Mouse (Mus musculus) heart, embryonic 13.5 days (tissue): ENCODE measurements around the gene Cyba. TPM values are rescaled to one million over a fixed set of nuclear protein-coding genes. Genes with fewer than 3 reads are reported as not detected.

Experiments used
- ATAC-seq: fragments of 200-750 bp; cut with Nextera tagmentation; 2 replicates; pipeline ENCODE4 v1.8.0; 2017; ENCODE audit warnings: moderate TSS enrichment; ENCODE audit not compliant: insufficient number of reproducible peaks, low FRiP score, low TSS enrichment; ENCODE audit errors: extremely low read depth
- H3K27ac ChIP-seq: fragments of 300-500 bp; sonication (generic); replicated peaks from 2 replicates; pipeline ENCODE4 v1.5.1; 2015; ENCODE audit warnings: moderate library complexity, mild to moderate bottlenecking, inconsistent platforms
- H3K27me3 ChIP-seq: fragments of 300-500 bp; sonication (generic); replicated peaks from 2 replicates; pipeline ENCODE4 v1.6.1; 2015; ENCODE audit warnings: mild to moderate bottlenecking, inconsistent platforms
- H3K36me3 ChIP-seq: fragments of 300-500 bp; sonication (generic); 2 replicates; pipeline ENCODE4 v1.6.1; 2015; ENCODE audit warnings: mild to moderate bottlenecking, inconsistent platforms
- H3K4me1 ChIP-seq: fragments of 300-500 bp; sonication (generic); 2 replicates; pipeline ENCODE4 v1.6.1; 2015; ENCODE audit warnings: inconsistent platforms
- H3K4me2 ChIP-seq: fragments of 300-500 bp; sonication (generic); 2 replicates; pipeline ENCODE4 v1.6.1; 2015; ENCODE audit warnings: inconsistent platforms, mild to moderate bottlenecking, moderate library complexity
- H3K4me3 ChIP-seq: fragments of 300-500 bp; sonication (generic); 2 replicates; pipeline ENCODE4 v1.5.1; 2015; ENCODE audit warnings: moderate library complexity, mild to moderate bottlenecking, inconsistent platforms
- H3K9ac ChIP-seq: fragments of 300-500 bp; sonication (generic); 2 replicates; pipeline ENCODE4 v1.6.1; 2015; ENCODE audit warnings: inconsistent platforms, mild to moderate bottlenecking, moderate library complexity
- H3K9me3 ChIP-seq: fragments of 300-500 bp; sonication (generic); 2 replicates; pipeline ENCODE4 v1.6.1; 2016; ENCODE audit warnings: inconsistent platforms
- WGBS: fragments of 180-500 bp; shearing (Covaris S2); methylation state at CpG from one replicate; pipeline ENCODE4 v1.1.7; 2015; ENCODE audit warnings: mixed read lengths; 5-methylcytosine and 5-hydroxymethylcytosine counted together
- polyA plus RNA-seq: library from polyadenylated mRNA; unstranded; fragments of >200 nt; fragmentation: Nextera tagmentation; extraction: Ambion mirVana; gene quantifications from 2 replicates; pipeline ENCODE4 v1.2.1, GENCODE M21; 2015

Gene Cyba
- polyA plus RNA-seq, 1 experiment from 2014 or later, result 170 TPM

- Histone ChIP-seq H3K9ac (peak overlapping the region; percentile 50; the same call in 1 of the 2 replicates), H3K4me1 (peaks cover 60% of the 10 kb centered on the region), H3K4me2 (no peak overlapping the region), H3K27me3 (peaks cover 35% of the 10 kb centered on the region), H3K36me3 (peaks cover 40% of the 10 kb centered on the region), H3K27ac (no peak overlapping the region), H3K9me3 (no peaks in the 10 kb centered on the region), H3K4me3 (no peak overlapping the region)
- no peak for ATAC-seq
- WGBS, result 41% methylated on average over 12 of the region's 12 CpGs
These were observed 31.2 kb upstream of the Cyba start for GRCm38 (mm10) chr8:122463651-122464640.

- Histone ChIP-seq H3K4me3 (no peak overlapping the region), H3K4me2 (no peak overlapping the region), H3K27ac (no peak overlapping the region), H3K36me3 (peaks cover 25% of the 10 kb centered on the region), H3K4me1 (peaks cover 63% of the 10 kb centered on the region), H3K9me3 (no peaks in the 10 kb centered on the region), H3K27me3 (peaks cover 50% of the 10 kb centered on the region), H3K9ac (no peak overlapping the region)
- ATAC-seq, result no peak
- WGBS, result 60% methylated on average over 8 of the region's 8 CpGs
These were observed 29.8 kb upstream of the Cyba start for GRCm38 (mm10) chr8:122462510-122462909.

DNA sequence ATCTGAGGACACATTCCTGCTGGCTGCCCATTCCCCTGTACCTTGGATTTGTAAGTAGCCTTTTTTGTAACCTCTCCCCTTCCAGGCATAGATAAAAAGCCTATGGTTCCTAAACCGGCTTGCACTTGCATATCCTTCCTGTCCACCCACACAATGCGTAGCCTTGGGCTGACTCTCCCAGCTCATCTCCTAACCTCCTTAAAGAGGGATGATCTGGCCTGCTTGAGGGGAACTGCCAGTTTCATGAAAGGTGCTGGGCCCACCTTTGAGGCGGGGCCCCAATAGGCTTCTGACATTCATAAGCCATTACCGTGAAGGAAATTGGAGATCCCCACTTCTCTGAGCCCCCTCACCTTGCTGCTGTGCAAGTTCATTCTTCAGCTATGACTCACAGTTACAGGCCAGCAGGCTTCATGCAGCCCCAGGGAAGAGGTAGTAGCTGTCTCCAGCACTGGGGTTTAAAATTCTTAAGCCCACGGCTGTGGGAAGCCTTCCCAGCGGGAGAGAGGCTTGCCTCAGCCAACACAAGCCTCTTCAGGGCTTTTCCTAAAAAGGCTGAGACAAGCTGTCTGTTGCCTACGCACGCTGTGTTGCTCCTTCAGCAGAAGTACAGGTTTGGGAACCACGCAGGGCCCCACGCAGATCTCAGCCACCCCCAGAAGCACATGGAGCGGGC lies 28.9 kb upstream of the Cyba start:
- Histone ChIP-seq H3K4me1 (peaks cover 69% of the 10 kb centered on the region), H3K4me3 (no peak overlapping the region), H3K36me3 (peaks cover 16% of the 10 kb centered on the region), H3K27me3 (peaks cover 59% of the 10 kb centered on the region), H3K9ac (0 out of 2 replicates have a peak overlapping the region, but pooled peaks have one; percentile 21), H3K9me3 (no peaks in the 10 kb centered on the region), H3K4me2 (no peak overlapping the region), H3K27ac (no peak overlapping the region)
- 62% methylated on average over 11 of the region's 11 CpGs for WGBS
- no peak for ATAC-seq

DNA sequence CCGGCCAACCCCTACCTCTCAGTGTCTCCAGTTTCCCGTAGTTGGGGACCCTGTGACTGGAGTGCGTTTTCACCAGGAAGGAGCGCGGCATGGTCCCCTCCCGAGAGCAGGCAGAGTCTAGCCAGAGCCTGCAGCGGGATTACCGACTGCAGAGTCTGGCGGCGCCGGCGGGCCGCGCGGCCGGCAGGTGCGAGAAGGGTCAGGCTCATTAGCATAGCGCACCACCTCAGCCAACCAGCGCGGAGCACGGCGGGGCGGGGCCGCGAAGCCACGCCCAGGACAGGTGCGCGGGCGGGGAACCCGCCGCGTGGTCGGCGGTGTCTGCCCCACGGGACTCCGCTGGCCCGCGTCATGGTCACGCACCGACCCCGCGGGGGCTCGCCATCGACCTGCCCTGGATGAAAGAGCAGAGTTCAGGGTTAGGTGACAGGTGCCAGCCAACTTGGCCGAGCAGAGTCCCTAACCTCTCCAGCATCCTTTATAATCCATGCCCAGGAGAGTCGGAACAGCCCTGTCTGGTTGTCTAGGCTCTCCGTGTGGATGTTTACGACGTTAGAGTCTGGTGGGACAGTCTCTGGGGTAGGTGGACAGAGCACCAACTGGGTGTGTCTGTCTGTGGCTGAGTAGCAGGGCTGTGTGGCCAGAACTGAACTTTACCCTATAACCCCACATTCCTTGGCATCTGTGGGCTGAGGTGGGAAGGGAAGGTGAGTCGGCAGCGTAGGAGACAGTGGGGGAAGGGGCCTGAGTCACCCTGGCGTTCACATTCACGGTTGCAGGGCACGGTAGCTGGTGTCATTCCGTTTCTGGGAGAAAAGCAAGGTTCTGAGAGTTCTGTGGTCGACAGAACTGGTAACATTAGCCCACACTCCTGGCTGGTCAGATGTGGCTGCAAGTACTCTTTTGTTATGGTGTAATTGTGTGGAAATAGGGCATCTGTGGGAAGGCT lies 28.1 kb upstream of the Cyba start, which contains the start of gene Snai3:
Gene Snai3, minus strand, starts transcription at position 210 of the 949 bp plus-strand sequence.
- H3K9ac ChIP-seq, result peak within 1 kb of the TSS; percentile 77
- H3K4me2 ChIP-seq, result peak within 1 kb of the TSS; percentile 76
- H3K4me3 ChIP-seq, result peak within 1 kb of the TSS; percentile 52
- no peaks in the 10 kb centered on the region for H3K9me3 ChIP-seq
- 4% methylated on average over 56 of the region's 56 CpGs for WGBS
- no peak within 1 kb of the TSS for H3K27ac ChIP-seq
- peaks cover 69% of the 10 kb centered on the region for H3K4me1 ChIP-seq
- H3K27me3 ChIP-seq, result peaks cover 62% of the 10 kb centered on the region
- H3K36me3 ChIP-seq, result peaks cover 8% of the 10 kb centered on the region
- ATAC-seq, result peak; percentile 27; the same call in 1 of the 2 replicates

GRCm38 (mm10) chr8:122459990-122460389 lies 27.3 kb upstream of the Cyba start:
- ATAC-seq, result no peak
- Histone ChIP-seq H3K4me3 (peak overlapping the region; percentile 52), H3K4me1 (peaks cover 67% of the 10 kb centered on the region), H3K27me3 (peaks cover 66% of the 10 kb centered on the region), H3K4me2 (peak overlapping the region; percentile 76), H3K27ac (no peak overlapping the region), H3K9me3 (no peaks in the 10 kb centered on the region), H3K9ac (peak overlapping the region; percentile 77), H3K36me3 (peaks cover under 1% of the 10 kb centered on the region; the same call in 1 of the 2 replicates)
- WGBS, result 32% methylated on average over 7 of the region's 7 CpGs

DNA sequence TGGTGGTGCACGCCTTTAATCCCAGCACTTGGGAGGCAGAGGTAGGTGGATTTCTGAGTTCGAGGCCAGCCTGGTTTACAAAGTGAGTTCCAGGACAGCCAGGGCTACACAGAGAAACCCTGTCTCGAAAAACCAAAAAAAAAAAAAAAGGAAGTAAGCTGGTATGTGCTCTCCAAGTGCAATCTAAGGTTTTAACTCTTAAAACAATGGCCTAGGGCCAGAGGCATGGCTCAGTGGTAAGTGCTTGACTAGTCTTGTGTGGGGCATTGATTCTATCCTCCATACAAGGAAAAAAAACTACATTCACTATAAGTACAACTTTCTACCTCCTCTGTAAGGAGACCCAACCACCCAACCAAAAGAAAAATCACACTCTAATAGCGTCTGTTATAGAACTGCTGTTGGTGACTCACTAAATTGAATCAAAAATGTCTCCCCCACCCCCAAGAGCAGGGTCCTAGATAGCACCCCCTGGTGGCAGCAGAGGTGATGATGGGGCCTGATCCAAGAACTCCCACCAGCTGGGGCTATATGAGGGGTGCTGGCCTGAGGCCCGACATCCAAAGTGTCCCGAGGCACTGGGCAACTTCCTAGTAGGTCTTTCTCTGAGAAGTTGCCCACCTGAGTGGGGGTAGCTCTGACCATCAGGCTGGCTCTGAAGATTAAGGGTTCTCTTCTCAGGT lies 26.6 kb upstream of the Cyba start:
- no peak for ATAC-seq
- no peaks in the 10 kb centered on the region for H3K9me3 ChIP-seq
- H3K36me3 ChIP-seq, result no peaks in the 10 kb centered on the region
- H3K4me1 ChIP-seq, result peaks cover 60% of the 10 kb centered on the region
- H3K27ac ChIP-seq, result no peak overlapping the region
- H3K4me3 ChIP-seq, result no peak overlapping the region
- peak overlapping the region; percentile 76 for H3K4me2 ChIP-seq
- no peak overlapping the region; the same call in 1 of the 2 replicates for H3K9ac ChIP-seq
- H3K27me3 ChIP-seq, result peaks cover 66% of the 10 kb centered on the region
- WGBS, result 54% methylated on average over 6 of the region's 6 CpGs

DNA sequence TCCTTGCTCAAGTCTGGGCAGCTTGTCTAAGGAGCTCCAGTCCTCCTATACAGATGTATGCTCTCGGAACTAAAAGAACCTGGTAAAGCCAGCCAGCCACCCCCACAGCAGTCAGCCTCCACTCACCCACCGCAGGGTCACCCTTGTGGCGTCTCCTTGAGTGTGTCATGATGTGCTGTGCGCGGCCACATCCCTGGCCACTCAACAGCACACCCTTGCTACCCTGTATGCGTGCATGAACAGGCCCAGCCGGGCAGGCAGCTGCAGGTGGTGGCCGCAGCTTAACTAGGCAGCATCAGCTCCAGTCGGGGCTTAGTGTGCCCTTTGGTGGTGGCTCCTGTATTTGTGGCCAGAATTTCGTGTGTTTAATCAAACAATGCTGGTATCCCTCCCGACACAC lies 24.4 kb upstream of the Cyba start:
- no peak overlapping the region for H3K4me2 ChIP-seq
- H3K4me1 ChIP-seq, result peaks cover 54% of the 10 kb centered on the region
- H3K9ac ChIP-seq, result no peak overlapping the region; the same call in 1 of the 2 replicates
- no peaks in the 10 kb centered on the region for H3K9me3 ChIP-seq
- no peaks in the 10 kb centered on the region for H3K36me3 ChIP-seq
- H3K27me3 ChIP-seq, result peaks cover 62% of the 10 kb centered on the region
- H3K4me3 ChIP-seq, result no peak overlapping the region
- ATAC-seq, result no peak
- no peak overlapping the region for H3K27ac ChIP-seq
- 49% methylated on average over 11 of the region's 11 CpGs for WGBS

GRCm38 (mm10) chr8:122454409-122454808 lies 21.7 kb upstream of the Cyba start:
- H3K27ac ChIP-seq, result no peak overlapping the region
- ATAC-seq, result no peak
- WGBS, result 82% methylated on average over 6 of the region's 6 CpGs
- H3K4me3 ChIP-seq, result no peak overlapping the region
- no peaks in the 10 kb centered on the region for H3K36me3 ChIP-seq
- H3K4me2 ChIP-seq, result no peak overlapping the region
- H3K9ac ChIP-seq, result no peak overlapping the region
- H3K9me3 ChIP-seq, result no peaks in the 10 kb centered on the region
- H3K4me1 ChIP-seq, result peaks cover 50% of the 10 kb centered on the region
- H3K27me3 ChIP-seq, result peaks cover 34% of the 10 kb centered on the region

DNA sequence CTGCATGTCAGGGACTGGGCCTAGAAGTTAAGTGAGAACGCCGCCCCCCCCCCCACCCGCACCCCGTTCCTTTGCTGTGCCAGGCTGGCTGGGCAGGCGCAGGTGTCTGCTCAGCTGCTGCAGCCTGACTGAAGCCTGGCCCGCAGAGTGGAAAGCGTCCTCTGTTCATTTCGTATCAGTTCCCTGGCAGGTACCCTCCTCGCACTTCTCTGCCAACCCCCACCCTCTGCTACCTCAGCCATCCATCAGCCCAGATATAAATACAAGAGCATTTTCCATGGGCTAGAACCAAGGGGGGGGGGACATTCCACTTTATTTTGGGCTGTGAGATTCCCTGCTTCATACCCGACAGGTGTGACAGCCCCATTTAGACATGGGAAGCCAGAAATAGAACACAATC lies 19.4 kb upstream of the Cyba start:
- Histone ChIP-seq H3K9ac (no peak overlapping the region), H3K36me3 (no peaks in the 10 kb centered on the region), H3K9me3 (no peaks in the 10 kb centered on the region), H3K4me1 (peaks cover 41% of the 10 kb centered on the region), H3K4me2 (peak overlapping the region; percentile 23; the same call in 1 of the 2 replicates), H3K27ac (peak overlapping the region; percentile 92), H3K4me3 (no peak overlapping the region), H3K27me3 (peaks cover 12% of the 10 kb centered on the region; the same call in 1 of the 2 replicates)
- ATAC-seq, result no peak
- WGBS, result 45% methylated on average over 10 of the region's 10 CpGs

- Histone ChIP-seq H3K4me2 (peak overlapping the region; percentile 34), H3K4me3 (no peak overlapping the region), H3K27ac (peak overlapping the region; percentile 92), H3K4me1 (peaks cover 39% of the 10 kb centered on the region), H3K9ac (peak overlapping the region; percentile 11; the same call in 1 of the 2 replicates), H3K9me3 (no peaks in the 10 kb centered on the region), H3K27me3 (peaks cover 5% of the 10 kb centered on the region; the same call in 1 of the 2 replicates), H3K36me3 (no peaks in the 10 kb centered on the region)
- 31% methylated on average over 7 of the region's 7 CpGs for WGBS
- ATAC-seq, result peak; percentile 62; the same call in 1 of the 2 replicates
These were observed 18.5 kb upstream of the Cyba start for GRCm38 (mm10) chr8:122451161-122451703.
